In the genomic region with DNA sequence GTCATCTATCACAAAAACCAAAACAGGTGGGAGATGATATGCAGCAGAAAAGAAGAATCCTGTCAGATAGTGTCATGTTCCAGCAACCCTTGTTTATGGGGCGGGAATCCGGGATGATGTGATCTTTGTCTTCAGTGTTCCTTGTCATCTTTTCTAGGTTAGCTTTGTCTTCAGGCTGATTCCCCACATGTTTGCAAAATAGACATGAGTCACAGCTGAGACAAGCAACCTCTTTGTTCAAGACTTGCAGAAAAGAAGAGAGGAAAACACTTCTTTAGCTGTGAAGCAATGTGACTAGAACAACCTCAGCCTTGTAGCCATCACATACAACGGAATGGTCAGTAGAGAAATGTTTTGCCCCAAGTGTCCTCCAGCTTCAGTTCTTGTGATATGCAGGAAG, we compare ENCODE assay signal across 22 mouse cellular contexts.
A peak's percentile ranks its signal among the peaks of the same experiment; 100 is the strongest.
DNase-seq lines count a peak whose midpoint lies in the region.
"Had no signal": no experiment of that assay in that cellular context is flagged by ENCODE, and none has a peak within 500 bp of the region (broad histone marks: within the 10 kb centered on the region; RNA-seq: fewer than 3 reads in every experiment).

No protein-coding gene starts in this region.

- intact Hi-C loops in heart, postnatal 14 days (cut with DNase I): no loop called here

- DNase-seq in 3T3-L1 (ENCODE audit: low read depth, low spot score) (peak; percentile 54), NIH3T3 (ENCODE audit: low read depth) (peak; percentile 19)
- peak; percentile 75 for DNase-seq in Muller cell, postnatal 12 days (ENCODE audit: inconsistent ontology term)
- peak; percentile 17 for DNase-seq in brain, adult 2 months (ENCODE audit: low read depth, low spot score)
- DNase-seq in kidney, adult 18-20 months: no peak
- no peak for DNase-seq in adrenal gland, postnatal 4 days (ENCODE audit: low spot score in 2 of 2)
- DNase-seq in testis, postnatal 14 days (ENCODE audit: low spot score): no peak
- no peak for DNase-seq in heart, postnatal 14 days
- DNase-seq: adrenal gland, adult 2 months; adrenal gland, adult 8-10 months; adrenal gland, postnatal 10 days; adrenal gland, postnatal 14 days; adrenal gland, postnatal 25 days; adrenal gland, postnatal 36 days; B cell, adult 2 months; cerebellum, adult 11 months; cerebellum, adult 11-12 months; cerebellum, adult 18-20 months; cerebellum, adult 2 months; cerebellum, adult 8-10 months; cerebellum, adult 9-10 months; cerebellum, adult 9-11 months had no signal

Comparison
In these comparisons a context has a peak if more than half of its experiments do, and no peak if none do; other contexts are left out.
1. DNase-seq: peak in 3T3-L1 (single experiment), Muller cell, postnatal 12 days (single experiment), NIH3T3 (single experiment) and brain, adult 2 months (single experiment); none in kidney, adult 18-20 months (single experiment), adrenal gland, postnatal 4 days (0 of 2), testis, postnatal 14 days (single experiment) and heart, postnatal 14 days (0 of 2).